ENCODE assay signal across 9 mouse cellular contexts in genomic region chr17:11962808-11963207, GRCm38 (mm10).
DNase-seq lines count a peak whose midpoint lies in the region; ATAC-seq lines count a peak whose summit lies in the region.
"Had no signal": no experiment of that assay in that cellular context is flagged by ENCODE, and none has a peak within 500 bp of the region (broad histone marks: within the 10 kb centered on the region; RNA-seq: fewer than 3 reads in every experiment).

No protein-coding gene starts in this region.

- 0 out of 2 replicates have a peak overlapping the region, but pooled peaks have one; percentile 7 for H3K4me2 ChIP-seq in heart, embryonic 12.5 days
- peak overlapping the region; percentile 36 for H3K4me2 ChIP-seq in midbrain, embryonic 16.5 days (ENCODE audit: low read length)

- H3K4me3 ChIP-seq in heart, embryonic 12.5 days: no peak overlapping the region
- peak overlapping the region; percentile 5; the same call in 1 of the 2 replicates for H3K4me3 ChIP-seq in midbrain, embryonic 16.5 days (ENCODE audit: low read depth, low read length)

- H3K9me3 ChIP-seq in heart, embryonic 12.5 days (replicated peaks): peaks cover 6% of the 10 kb centered on the region
- no peaks in the 10 kb centered on the region for H3K9me3 ChIP-seq in midbrain, embryonic 16.5 days (replicated peaks; ENCODE audit: control insufficient read depth, low read length, poor library complexity, severe bottlenecking)

- H3K9ac ChIP-seq in heart, embryonic 12.5 days: no peak overlapping the region
- peak overlapping the region; percentile 46; the same call in 1 of the 2 replicates for H3K9ac ChIP-seq in midbrain, embryonic 16.5 days (ENCODE audit: low read depth, low read length)
- H3K9ac ChIP-seq: liver, embryonic 14.5 days had no signal

- WGBS in heart, embryonic 12.5 days: 64% methylated on average over 11 of the region's 11 CpGs
- WGBS in midbrain, embryonic 16.5 days: 14% methylated on average over 11 of the region's 11 CpGs

- no peaks in the 10 kb centered on the region for H3K36me3 ChIP-seq in heart, embryonic 12.5 days
- H3K36me3 ChIP-seq in midbrain, embryonic 16.5 days (ENCODE audit: control insufficient read depth, insufficient read depth, low read length): no peaks in the 10 kb centered on the region

- no peaks in the 10 kb centered on the region; the same call in 1 of the 2 replicates for H3K27me3 ChIP-seq in heart, embryonic 12.5 days (replicated peaks)
- no peaks in the 10 kb centered on the region for H3K27me3 ChIP-seq in midbrain, embryonic 16.5 days (ENCODE audit: control insufficient read depth, insufficient read depth, low read depth, low read length)

- intact Hi-C loops in heart, postnatal 25 days (cut with DNase I): no loop called here

- H3K27ac ChIP-seq in heart, embryonic 12.5 days (ENCODE audit: poor library complexity, severe bottlenecking): no peak overlapping the region
- H3K27ac ChIP-seq in midbrain, embryonic 16.5 days (ENCODE audit: low read length): peak overlapping the region; percentile 65; the same call in 1 of the 2 replicates
- H3K27ac ChIP-seq: liver, embryonic 14.5 days had no signal

- ATAC-seq in heart, embryonic 12.5 days (ENCODE audit: insufficient number of reproducible peaks, low FRiP score): no peak
- 0 out of 2 replicates have a peak, but pooled peaks have one; percentile 36 for ATAC-seq in midbrain, embryonic 16.5 days

- no peaks in the 10 kb centered on the region for H3K4me1 ChIP-seq in heart, embryonic 12.5 days (replicated peaks)
- peaks cover 6% of the 10 kb centered on the region for H3K4me1 ChIP-seq in midbrain, embryonic 16.5 days (ENCODE audit: control insufficient read depth, insufficient read depth, low read length)

- no peak for DNase-seq in heart, postnatal 25 days (ENCODE audit: low spot score)
- DNase-seq in WW6 (ENCODE audit: low read depth, low spot score): peak; percentile 18
- peak; percentile 36 to 76 for DNase-seq in frontal cortex, adult 2 months (ENCODE audit: extremely low spot score in 1 of 2, low spot score in 1 of 2)
- no peak for DNase-seq in heart, postnatal 4 days
- DNase-seq in ovary, adult 18-20 months (ENCODE audit: low spot score): no peak
- no peak for DNase-seq in spleen, adult 18-20 months

Comparison
In these comparisons a context has a peak if more than half of its experiments do, and no peak if none do; other contexts are left out.
1. DNase-seq: peak in WW6 (single experiment) and frontal cortex, adult 2 months (2 of 2); none in heart, postnatal 25 days (single experiment), heart, postnatal 4 days (single experiment), ovary, adult 18-20 months (single experiment) and spleen, adult 18-20 months (0 of 2).